Mouse (Mus musculus) intestine, postnatal 0 days (tissue): Measurements from ENCODE around the gene Lgals4. TPM values are rescaled to one million over a fixed set of nuclear protein-coding genes. Genes with fewer than 3 reads are reported as not detected.

Experiments used
- ATAC-seq: fragments of 200-750 bp; cut with Nextera tagmentation; 2 replicates; pipeline ENCODE4 v1.8.0; 2017; ENCODE audit warnings: mild to moderate bottlenecking, moderate TSS enrichment, moderate library complexity
- H3K27ac ChIP-seq: fragments of 300-500 bp; sonication (generic); 2 replicates; pipeline ENCODE4 v1.5.1; 2014; ENCODE audit warnings: mild to moderate bottlenecking, low read depth, low read length, moderate library complexity
- H3K27me3 ChIP-seq: fragments of 300-500 bp; sonication (generic); replicated peaks from 2 replicates; pipeline ENCODE4 v1.6.1; 2014; ENCODE audit warnings: low read length, mixed read lengths; ENCODE audit not compliant: control insufficient read depth, insufficient read depth
- H3K36me3 ChIP-seq: fragments of 300-500 bp; sonication (generic); 2 replicates; pipeline ENCODE4 v1.6.1; 2014; ENCODE audit warnings: mild to moderate bottlenecking, moderate library complexity; ENCODE audit not compliant: control insufficient read depth, insufficient read depth
- H3K4me1 ChIP-seq: fragments of 300-500 bp; sonication (generic); replicated peaks from 2 replicates; pipeline ENCODE4 v1.6.1; 2014; ENCODE audit warnings: antibody characterized with exemption, low read length, mixed read lengths; ENCODE audit not compliant: control insufficient read depth, insufficient read depth
- H3K4me2 ChIP-seq: fragments of 300-500 bp; sonication (generic); replicated peaks from 2 replicates; pipeline ENCODE4 v1.6.1; 2014; ENCODE audit warnings: low read depth, mild to moderate bottlenecking, moderate library complexity
- H3K4me3 ChIP-seq: fragments of 300-500 bp; sonication (generic); 2 replicates; pipeline ENCODE4 v1.5.1; 2014; ENCODE audit warnings: low read depth, low read length
- H3K9ac ChIP-seq: fragments of 300-500 bp; sonication (generic); 2 replicates; pipeline ENCODE4 v1.6.1; 2014; ENCODE audit warnings: mild to moderate bottlenecking, low read depth, low read length
- H3K9me3 ChIP-seq: fragments of 300-500 bp; sonication (generic); 2 replicates; pipeline ENCODE4 v1.6.1; 2016; ENCODE audit warnings: mixed run types; ENCODE audit not compliant: control insufficient read depth
- CTCF ChIP-seq: sonication (generic); IDR thresholded peaks from 2 replicates; pipeline ENCODE4 v1.5.1; 2016; ENCODE audit warnings: low read depth, mild to moderate bottlenecking, control low read depth, antibody characterized with exemption, moderate library complexity
- WGBS: fragments of 180-500 bp; shearing (Covaris S2); extraction: QIAGEN DNeasy Blood & Tissue Kit; methylation state at CpG from one replicate; pipeline ENCODE4 v1.1.7; 2014; 5-methylcytosine and 5-hydroxymethylcytosine counted together
- polyA plus RNA-seq: library from polyadenylated mRNA; unstranded; fragments of >200 nt; fragmentation: Nextera tagmentation; extraction: Ambion mirVana; gene quantifications from 2 replicates; pipeline ENCODE4 v1.2.1, GENCODE M21; 2015

Gene Lgals4
- polyA plus RNA-seq, 1 experiment from 2014 or later, result 2,376 TPM

DNA sequence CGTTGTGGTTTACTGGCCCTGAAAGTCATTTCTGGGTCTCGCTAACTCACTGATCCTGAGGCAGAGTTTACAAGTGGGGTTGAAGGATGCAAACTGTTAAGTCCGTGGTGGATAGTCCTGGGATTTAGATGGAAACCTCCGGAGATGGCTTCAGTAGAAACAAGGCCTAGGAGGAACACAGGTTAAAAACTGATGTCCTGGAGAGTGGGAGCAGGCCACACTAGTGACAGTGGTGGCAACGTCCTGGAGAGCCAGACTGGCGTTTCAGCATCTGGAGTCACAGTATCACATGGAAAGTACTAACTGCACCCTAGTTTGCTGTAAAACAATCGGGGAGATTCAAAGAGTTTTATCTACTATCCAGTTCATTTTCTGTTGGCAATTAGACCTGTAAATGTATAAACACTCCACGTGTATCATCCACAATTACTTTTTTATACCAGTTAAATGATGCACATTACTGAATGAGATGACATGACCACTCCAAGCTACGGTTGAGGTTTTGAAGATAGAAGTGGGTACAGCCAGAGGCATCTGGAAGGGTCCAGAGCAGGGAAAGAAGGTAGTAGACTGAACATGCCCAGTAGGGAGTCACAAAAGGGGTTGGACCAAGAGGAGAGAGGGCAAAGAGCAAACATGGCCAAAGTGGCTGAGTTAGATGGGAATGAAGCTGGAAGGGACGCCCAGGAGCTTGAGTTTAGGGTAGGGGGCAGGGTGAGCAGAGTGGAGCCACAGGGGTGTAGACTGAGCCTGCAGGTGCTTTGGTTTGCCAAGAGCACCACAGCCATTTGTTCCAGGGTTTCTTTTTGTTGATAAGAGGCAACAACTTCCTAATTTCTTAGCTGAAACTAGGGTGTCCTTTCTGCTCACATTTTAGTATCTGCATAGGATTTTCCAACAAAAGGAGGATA is 10.4 kb upstream of the Lgals4 start:
- no peak overlapping the region for H3K4me2 ChIP-seq
- peaks cover 51% of the 10 kb centered on the region for H3K36me3 ChIP-seq
- H3K27me3 ChIP-seq, result no peaks in the 10 kb centered on the region
- H3K4me1 ChIP-seq, result no peaks in the 10 kb centered on the region
- no peak overlapping the region for H3K9ac ChIP-seq
- no peaks in the 10 kb centered on the region for H3K9me3 ChIP-seq
- H3K4me3 ChIP-seq, result no peak overlapping the region
- WGBS, result 35% methylated on average over 10 of the region's 10 CpGs
- no peak for TF ChIP-seq CTCF
- H3K27ac ChIP-seq, result peak overlapping the region; percentile 37; the same call in 1 of the 2 replicates
- no peak for ATAC-seq

- H3K36me3 ChIP-seq, result peaks cover 48% of the 10 kb centered on the region
- H3K9me3 ChIP-seq, result no peaks in the 10 kb centered on the region
- H3K27ac ChIP-seq, result peak overlapping the region; percentile 76
- no peak for ATAC-seq
- WGBS, result 31% methylated on average over 2 of the region's 2 CpGs
- no peaks in the 10 kb centered on the region for H3K27me3 ChIP-seq
- H3K4me2 ChIP-seq, result no peak overlapping the region
- TF ChIP-seq CTCF, result no peak
- H3K9ac ChIP-seq, result no peak overlapping the region
- H3K4me1 ChIP-seq, result no peaks in the 10 kb centered on the region
- H3K4me3 ChIP-seq, result no peak overlapping the region
Measured at GRCm38 (mm10) chr7:28823932-28824331, 9.7 kb upstream of the Lgals4 start.

DNA sequence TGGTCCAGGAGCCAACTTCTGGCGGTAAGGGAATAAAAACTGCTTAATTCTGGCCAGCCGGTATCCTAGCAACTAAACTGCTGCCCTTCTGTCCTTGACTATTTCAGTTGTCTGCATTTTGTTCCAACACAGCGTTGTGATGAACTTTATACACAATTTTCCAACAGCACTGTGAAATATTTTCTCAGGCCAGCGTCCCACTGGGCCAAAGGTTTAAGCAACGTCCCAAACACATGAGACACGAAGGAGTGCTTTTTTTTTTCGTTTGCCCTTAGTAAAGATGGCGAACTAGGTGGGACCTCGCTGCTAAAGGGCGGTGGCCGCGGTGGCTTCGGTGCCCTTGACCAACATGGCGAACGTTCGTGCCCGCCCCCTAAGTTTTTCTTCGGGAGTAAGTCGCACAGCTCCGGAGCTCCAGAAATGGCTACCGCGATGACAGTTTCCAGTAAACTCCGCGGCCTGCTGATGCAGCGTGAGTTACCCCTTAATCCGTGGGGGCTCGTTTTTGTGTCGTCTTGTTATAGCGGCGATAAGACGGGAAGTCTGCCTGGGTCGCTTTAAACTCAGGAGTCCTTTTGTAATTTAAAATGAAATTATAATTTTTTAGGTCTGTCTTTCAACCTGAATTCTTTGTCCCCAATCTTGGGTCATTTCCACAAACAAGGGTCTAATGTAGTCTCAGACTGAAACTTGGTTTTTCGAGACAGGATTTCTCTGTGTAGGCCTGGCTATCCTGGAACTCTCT is 8.5 kb upstream of the Lgals4 start, which contains the start of gene Ech1:
TSS of gene Ech1 (plus strand) at position 277 of the 745 bp plus-strand sequence.
- peak within 1 kb of the TSS; percentile 65 for H3K9ac ChIP-seq
- peak within 1 kb of the TSS; percentile 67 for H3K4me2 ChIP-seq
- 2% methylated on average over 33 of the region's 33 CpGs for WGBS
- no peaks in the 10 kb centered on the region for H3K27me3 ChIP-seq
- H3K9me3 ChIP-seq, result no peaks in the 10 kb centered on the region
- peak within 1 kb of the TSS; percentile 76 for H3K27ac ChIP-seq
- H3K4me1 ChIP-seq, result no peaks in the 10 kb centered on the region
- TF ChIP-seq CTCF, result no peak
- ATAC-seq, result peak; percentile 71
- peak within 1 kb of the TSS; percentile 46 for H3K4me3 ChIP-seq
- peaks cover 49% of the 10 kb centered on the region for H3K36me3 ChIP-seq

DNA sequence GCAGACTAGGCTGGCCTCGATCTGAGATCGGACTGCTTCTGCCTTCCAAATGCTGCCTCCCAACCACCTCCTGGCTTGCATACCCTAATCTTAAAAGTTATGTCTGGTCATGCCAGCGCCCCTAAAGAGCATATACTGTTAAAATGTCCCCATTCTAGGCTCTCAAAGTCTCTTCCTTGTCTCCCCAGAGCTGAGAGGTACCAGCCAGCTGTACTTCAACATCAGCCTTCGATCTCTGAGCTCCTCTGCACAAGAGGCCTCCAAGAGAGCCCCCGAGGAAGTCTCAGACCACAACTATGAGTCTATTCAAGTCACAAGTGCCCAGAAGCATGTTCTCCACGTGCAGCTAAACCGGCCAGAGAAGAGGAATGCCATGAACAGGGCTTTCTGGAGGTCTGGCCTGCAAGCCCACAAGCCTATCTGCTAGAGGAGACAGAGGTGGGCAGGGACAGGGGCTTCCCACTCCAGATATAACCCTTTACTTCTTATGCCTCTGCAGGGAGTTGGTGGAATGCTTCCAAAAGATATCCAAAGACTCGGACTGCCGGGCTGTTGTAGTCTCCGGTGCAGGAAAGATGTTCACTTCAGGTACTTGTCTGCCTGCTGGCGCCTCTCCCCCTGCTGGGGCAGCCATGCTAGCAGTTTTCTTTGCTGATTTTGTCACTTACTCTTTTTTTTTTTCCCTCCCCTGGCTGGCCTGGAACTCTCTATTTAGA is 7.8 kb upstream of the Lgals4 start:
- Histone ChIP-seq H3K9ac (peak overlapping the region; percentile 65), H3K27ac (peak overlapping the region; percentile 76), H3K9me3 (no peaks in the 10 kb centered on the region), H3K36me3 (peaks cover 48% of the 10 kb centered on the region), H3K27me3 (no peaks in the 10 kb centered on the region), H3K4me3 (peak overlapping the region; percentile 46), H3K4me1 (no peaks in the 10 kb centered on the region), H3K4me2 (peak overlapping the region; percentile 67)
- no peak for ATAC-seq
- TF ChIP-seq CTCF, result peak; percentile 45; the same call in 1 of the 2 replicates
- WGBS, result 25% methylated on average over 11 of the region's 11 CpGs

DNA sequence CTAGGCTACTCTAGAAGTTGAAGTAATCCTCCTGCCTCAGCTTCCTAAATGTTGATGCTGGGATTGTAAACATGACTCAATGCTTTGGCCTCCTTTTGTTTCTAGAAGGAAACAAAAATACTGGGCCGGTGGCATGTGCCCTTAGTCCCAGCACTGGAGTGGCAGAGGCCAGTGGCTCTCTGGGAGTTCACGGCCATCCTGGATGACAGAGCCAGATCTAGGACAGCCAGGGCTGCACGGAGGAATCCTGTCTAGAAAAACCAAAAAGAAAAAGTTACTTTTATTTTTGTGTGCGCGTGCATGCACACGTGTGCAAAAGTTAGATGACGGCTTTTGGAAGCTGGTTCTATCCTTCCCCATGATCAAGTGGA is 7.3 kb upstream of the Lgals4 start:
- no peak overlapping the region for H3K9ac ChIP-seq
- TF ChIP-seq CTCF, result no peak
- no peaks in the 10 kb centered on the region for H3K4me1 ChIP-seq
- no peaks in the 10 kb centered on the region for H3K27me3 ChIP-seq
- H3K4me2 ChIP-seq, result peak overlapping the region; percentile 67
- no peaks in the 10 kb centered on the region for H3K9me3 ChIP-seq
- H3K36me3 ChIP-seq, result peaks cover 48% of the 10 kb centered on the region
- H3K4me3 ChIP-seq, result 0 out of 2 replicates have a peak overlapping the region, but pooled peaks have one; percentile 46
- peak overlapping the region; percentile 76 for H3K27ac ChIP-seq
- ATAC-seq, result no peak
- 81% methylated on average over 7 of the region's 7 CpGs for WGBS
